Mouse (Mus musculus) monocyte, adult 2 months (primary cell): ENCODE results near the gene Klhl33.
"Not testable (repeated sequence)": the region's sequence is repeated elsewhere in the genome, so short reads cannot be mapped to it uniquely, and the experiment has no call there.

ENCODE experiments used
- DNase-seq, 2 experiments: peaks; one replicate each; pipeline ENCODE4 v3.0.0; 2022; ENCODE audit warnings: low spot score in 2 of 2, low read depth in 1 of 2

The Klhl33 gene

GRCm38 (mm10) chr14:50904828-50905129, 7.5 kb upstream of the Klhl33 start:
- DNase-seq: no peak

GRCm38 (mm10) chr14:50903973-50904827, 6.9 kb upstream of the Klhl33 start:
- DNase-seq: peak in 1 of 2 experiments; percentile 4

GRCm38 (mm10) chr14:50897992-50898391, 685 bp upstream of the Klhl33 start:
- DNase-seq: not testable (repeated sequence)

GRCm38 (mm10) chr14:50896747-50897373, 447 bp downstream of the Klhl33 start:
- no peak for DNase-seq

GRCm38 (mm10) chr14:50895985-50896746, 1.1 kb downstream of the Klhl33 start:
- DNase-seq: peak; percentile 14 to 26

- no peak for DNase-seq
These were observed 1.9 kb downstream of the Klhl33 start for GRCm38 (mm10) chr14:50895407-50895806.

- no peak for DNase-seq
These were observed 4.5 kb downstream of the Klhl33 start for GRCm38 (mm10) chr14:50892541-50893459.

- DNase-seq: no peak
These were observed 5.2 kb downstream of the Klhl33 start for GRCm38 (mm10) chr14:50892091-50892490.

GRCm38 (mm10) chr14:50891621-50892020, 5.7 kb downstream of the Klhl33 start:
- DNase-seq: no peak

GRCm38 (mm10) chr14:50876236-50876950, 20.9 kb downstream of the Klhl33 start:
- no peak for DNase-seq

- DNase-seq: peak; percentile 11 to 33
These were observed 21.6 kb downstream of the Klhl33 start for GRCm38 (mm10) chr14:50875591-50876230.

GRCm38 (mm10) chr14:50875175-50875574, 22.1 kb downstream of the Klhl33 start:
- DNase-seq: no peak

- DNase-seq: no peak
These were observed 26.0 kb downstream of the Klhl33 start for GRCm38 (mm10) chr14:50871284-50871683.

GRCm38 (mm10) chr14:50870805-50871143, 26.5 kb downstream of the Klhl33 start:
- no peak for DNase-seq

- peak; percentile 41 to 63 for DNase-seq
These were observed 27.2 kb downstream of the Klhl33 start, which contains the start of gene Tep1 for GRCm38 (mm10) chr14:50869889-50870804. Gene Tep1, minus strand, starts transcription at chr14:50870560.

- DNase-seq: no peak
These were observed 28.7 kb downstream of the Klhl33 start for GRCm38 (mm10) chr14:50868656-50869055.

- DNase-seq: no peak
These were observed 29.1 kb downstream of the Klhl33 start for GRCm38 (mm10) chr14:50868211-50868610.

- DNase-seq: no peak
These were observed 30.3 kb downstream of the Klhl33 start for GRCm38 (mm10) chr14:50866966-50867365.

- DNase-seq: peak in 1 of 2 experiments; percentile 7
These were observed 32.3 kb downstream of the Klhl33 start for GRCm38 (mm10) chr14:50865005-50865404.
